Mouse (Mus musculus): ENCODE results near the gene Ckb. TPM values are rescaled to one million over a fixed set of nuclear protein-coding genes. Genes with fewer than 3 reads are reported as not detected.

Gene Ckb
- total and polyA plus RNA-seq, 3 experiments = 0.54 to 3.7 TPM; not detected in 1

GRCm38 (mm10) chr12:111669961-111670360, 2.2 kb downstream of the Ckb start:
- Histone ChIP-seq H3K27me3 (replicated peaks) (no peaks in the 10 kb centered on the region), H3K79me2 (replicated peaks; ENCODE audit: control insufficient read depth, extremely low read depth, insufficient read depth, poor library complexity, severe bottlenecking) (no peaks in the 10 kb centered on the region), H3K36me3 (replicated peaks in 1 of 2; ENCODE audit: control insufficient read depth in 1 of 2, insufficient read depth in 1 of 2, low read length in 1 of 2) (peaks cover 0 to 7% of the 10 kb centered on the region in 2 experiments), H3K27ac (ENCODE audit: insufficient read depth, low read depth) (no peak overlapping the region), H3K4me3 (replicated peaks in 1 of 3; ENCODE audit: low read depth in 2 of 3, low read length in 2 of 3, poor library complexity in 1 of 3) (no peak overlapping the region), H3K9ac (ENCODE audit: insufficient read depth, low read depth) (no peak overlapping the region), H3K4me2 (ENCODE audit: insufficient read depth, low read depth, poor library complexity, severe bottlenecking) (no peak overlapping the region), H3K9me3 (replicated peaks; ENCODE audit: low read length) (peaks cover 11% of the 10 kb centered on the region), H3K4me1 (ENCODE audit: control insufficient read depth in 1 of 2, insufficient read depth in 2 of 2) (peaks cover 8 to 38% of the 10 kb centered on the region in 2 experiments)
- no peak for DNase-seq (ENCODE audit: extremely low read depth)
- dilution Hi-C loops (cut with MboI; ENCODE audit: extremely low pct_ligation_motif_present, extremely low pct_unique_long_range_greater_than_20kb, low sequenced_read_pairs) (no loop called here), in situ Hi-C loops (cut with MboI; ENCODE audit: low pct_ligation_motif_present, low pct_unique_long_range_greater_than_20kb, low sequenced_read_pairs) (no loop called here)
- TF ChIP-seq UBTF (IDR thresholded peaks at IDR 0.05; ENCODE audit: low read depth, low read length) (no peak), MAX (IDR thresholded peaks at IDR 0.05; ENCODE audit: low read length) (no peak), IRF4 (IDR thresholded peaks at IDR 0.05; ENCODE audit: low read depth, low read length) (no peak), USF1 (IDR thresholded peaks at IDR 0.05; ENCODE audit: low read depth, low read length) (no peak), ELF1 (IDR thresholded peaks at IDR 0.05; ENCODE audit: low read depth, low read length) (no peak), CTCF (conservative IDR thresholded peaks at IDR 0.05 in 1 of 2, IDR thresholded peaks at IDR 0.05 in 1 of 2; ENCODE audit: low read depth in 2 of 2, low read length in 2 of 2) (no peak), ZNF384 (IDR thresholded peaks at IDR 0.05; ENCODE audit: low read depth, low read length) (no peak), NELFE (IDR thresholded peaks at IDR 0.05; ENCODE audit: low read depth, low read length) (no peak), SMC3 (IDR thresholded peaks at IDR 0.05; ENCODE audit: low read depth, low read length) (no peak), MAZ (IDR thresholded peaks at IDR 0.05; ENCODE audit: low read depth, low read length) (no peak), TCF12 (IDR thresholded peaks at IDR 0.05; ENCODE audit: low read depth, low read length) (no peak)

- Histone ChIP-seq H3K27me3 (replicated peaks) (no peaks in the 10 kb centered on the region), H3K9ac (ENCODE audit: insufficient read depth, low read depth) (peak overlapping the region; percentile 8), H3K4me3 (replicated peaks in 1 of 3; ENCODE audit: low read depth in 2 of 3, low read length in 2 of 3, poor library complexity in 1 of 3) (no peak overlapping the region), H3K36me3 (replicated peaks in 1 of 2; ENCODE audit: control insufficient read depth in 1 of 2, insufficient read depth in 1 of 2, low read length in 1 of 2) (peaks cover 0 to 11% of the 10 kb centered on the region in 2 experiments), H3K4me1 (ENCODE audit: control insufficient read depth in 1 of 2, insufficient read depth in 2 of 2) (peaks cover 8 to 32% of the 10 kb centered on the region in 2 experiments), H3K4me2 (ENCODE audit: insufficient read depth, low read depth, poor library complexity, severe bottlenecking) (peak overlapping the region; percentile 52), H3K79me2 (replicated peaks; ENCODE audit: control insufficient read depth, extremely low read depth, insufficient read depth, poor library complexity, severe bottlenecking) (no peaks in the 10 kb centered on the region), H3K27ac (ENCODE audit: insufficient read depth, low read depth) (peak overlapping the region; percentile 60), H3K9me3 (replicated peaks; ENCODE audit: low read length) (peaks cover 11% of the 10 kb centered on the region)
- in situ Hi-C loops (cut with MboI; ENCODE audit: low pct_ligation_motif_present, low pct_unique_long_range_greater_than_20kb, low sequenced_read_pairs) (no loop called here), dilution Hi-C loops (cut with MboI; ENCODE audit: extremely low pct_ligation_motif_present, extremely low pct_unique_long_range_greater_than_20kb, low sequenced_read_pairs) (no loop called here)
- DNase-seq (ENCODE audit: extremely low read depth) = peak; percentile 51
- no peak for TF ChIP-seq CHD1 (IDR thresholded peaks at IDR 0.05; ENCODE audit: low read depth, low read length)
- TF ChIP-seq TBP (conservative IDR thresholded peaks at IDR 0.05; ENCODE audit: low read depth, low read length) = 0 out of 2 replicates have a peak, but pooled peaks have one; percentile 25
These were observed 2.9 kb downstream of the Ckb start for GRCm38 (mm10) chr12:111669000-111669788.

Measured in CH12.LX (cell line).